Mouse (Mus musculus): Measurements from ENCODE around the gene Tm4sf1. TPM values are rescaled to one million over a fixed set of nuclear protein-coding genes. Genes with fewer than 3 reads are reported as not detected.

The Tm4sf1 gene
- 28.0 and 30.8 TPM in 2 replicates for polyA plus RNA-seq (2012; rRNA removed)

DNA sequence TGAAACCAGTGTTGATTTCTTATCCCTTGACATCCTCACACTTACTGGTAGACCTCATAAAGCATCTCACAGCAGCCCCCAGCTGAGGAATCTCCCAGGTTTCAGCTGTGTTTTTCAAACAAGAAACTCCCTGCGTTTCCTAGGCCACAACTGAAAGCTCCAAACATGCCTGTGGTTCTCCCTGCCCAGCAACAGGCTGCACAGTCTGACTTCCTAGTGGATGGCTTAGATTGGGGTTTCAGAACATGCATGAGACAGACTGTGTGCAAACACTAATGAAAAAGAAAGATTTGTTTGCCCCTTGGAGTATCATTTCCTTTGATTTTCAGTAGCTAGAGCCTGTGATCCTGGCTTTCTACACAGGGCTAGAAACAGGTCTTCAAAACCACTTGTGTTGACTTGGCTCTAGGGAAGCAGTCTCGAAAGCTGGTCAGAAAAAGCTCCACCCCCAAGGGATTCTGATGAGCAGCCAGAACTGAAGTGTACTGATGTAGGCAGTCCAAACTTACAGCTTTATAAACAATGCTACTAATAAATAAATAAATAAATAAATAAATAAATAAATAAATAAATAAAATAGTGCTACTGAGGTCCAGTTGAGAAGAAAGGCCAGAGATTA is at the start of gene Tm4sf1:
TSS of gene Tm4sf1 (minus strand) at position 68 of the 619 bp plus-strand sequence.
- no peak for TF ChIP-seq POLR2A (IDR thresholded peaks at IDR 0.05; ENCODE audit: borderline replicate concordance, insufficient read depth, low read length)
- no peak for TF ChIP-seq CTCF (IDR thresholded peaks at IDR 0.05; ENCODE audit: borderline replicate concordance, insufficient read depth, low read depth, low read length)
- 25% methylated on average over 2 of the region's 2 CpGs for WGBS
- Histone ChIP-seq H3K27me3 (ENCODE audit: control insufficient read depth, insufficient read depth, low read length) (no peaks in the 10 kb centered on the region), H3K4me1 (ENCODE audit: control insufficient read depth, insufficient read depth, low read length) (no peaks in the 10 kb centered on the region), H3K4me3 (replicated peaks; ENCODE audit: insufficient read depth, low read depth, low read length) (no peak within 1 kb of the TSS), H3K27ac (ENCODE audit: insufficient read depth, low read length) (no peak within 1 kb of the TSS)
- DNase-seq = no peak

GRCm38 (mm10) chr3:57344811-57345210 is 43.0 kb upstream of the Tm4sf1 start:
- Histone ChIP-seq H3K4me1 (ENCODE audit: control insufficient read depth, insufficient read depth, low read length) (no peaks in the 10 kb centered on the region), H3K27me3 (ENCODE audit: control insufficient read depth, insufficient read depth, low read length) (no peaks in the 10 kb centered on the region), H3K4me3 (replicated peaks; ENCODE audit: insufficient read depth, low read depth, low read length) (no peak overlapping the region), H3K27ac (ENCODE audit: insufficient read depth, low read length) (no peak overlapping the region)
- no peak for TF ChIP-seq POLR2A (IDR thresholded peaks at IDR 0.05; ENCODE audit: borderline replicate concordance, insufficient read depth, low read length)
- TF ChIP-seq CTCF (IDR thresholded peaks at IDR 0.05; ENCODE audit: borderline replicate concordance, insufficient read depth, low read depth, low read length) = no peak
- no peak for DNase-seq
- 78% methylated on average over 5 of the region's 5 CpGs for WGBS

DNA sequence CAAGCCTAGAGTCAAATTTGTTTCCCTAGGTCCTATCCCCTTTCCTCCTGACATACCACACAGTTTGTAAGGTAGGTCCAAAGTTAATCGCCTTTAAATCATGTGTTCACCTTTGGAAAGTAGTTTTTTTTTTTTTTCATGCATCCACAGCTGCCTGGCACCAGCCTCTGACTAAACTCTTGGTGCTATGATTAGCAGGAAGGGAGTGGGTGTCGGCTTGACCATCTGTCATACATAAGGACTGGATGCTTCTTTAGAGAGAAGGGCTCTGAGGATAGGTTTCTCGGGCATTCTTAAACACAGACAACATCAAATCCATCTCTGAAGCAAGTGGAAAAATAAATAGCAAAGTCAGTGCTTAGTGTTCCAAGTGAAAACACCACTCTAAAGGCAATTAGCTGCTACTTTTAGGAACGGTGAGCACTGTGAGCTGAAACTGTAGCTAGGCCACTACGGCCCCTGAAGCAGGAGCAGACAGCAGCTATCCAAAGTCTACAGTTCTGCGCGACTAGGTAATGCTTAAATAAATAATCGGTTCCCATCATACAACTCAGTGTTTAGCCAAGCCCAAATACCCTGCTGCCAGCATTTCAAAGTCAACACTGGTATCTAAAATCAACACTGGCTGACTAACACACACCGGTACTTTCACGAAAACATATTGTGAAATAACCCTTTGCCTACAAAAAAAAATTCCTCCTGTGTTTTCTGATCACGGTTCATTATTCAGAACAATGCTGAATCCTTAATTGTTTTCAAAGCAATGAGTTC is 42.2 kb upstream of the Tm4sf1 start:
- WGBS = 67% methylated on average over 11 of the region's 11 CpGs
- no peaks in the 10 kb centered on the region for H3K27me3 ChIP-seq (ENCODE audit: control insufficient read depth, insufficient read depth, low read length)
- no peak overlapping the region for H3K27ac ChIP-seq (ENCODE audit: insufficient read depth, low read length)
- no peaks in the 10 kb centered on the region for H3K4me1 ChIP-seq (ENCODE audit: control insufficient read depth, insufficient read depth, low read length)
- DNase-seq = no peak
- TF ChIP-seq CTCF (IDR thresholded peaks at IDR 0.05; ENCODE audit: borderline replicate concordance, insufficient read depth, low read depth, low read length) (no peak), POLR2A (IDR thresholded peaks at IDR 0.05; ENCODE audit: borderline replicate concordance, insufficient read depth, low read length) (no peak)
- no peak overlapping the region for H3K4me3 ChIP-seq (replicated peaks; ENCODE audit: insufficient read depth, low read depth, low read length)

- Histone ChIP-seq H3K4me3 (replicated peaks; ENCODE audit: insufficient read depth, low read depth, low read length) (no peak overlapping the region), H3K4me1 (ENCODE audit: control insufficient read depth, insufficient read depth, low read length) (no peaks in the 10 kb centered on the region), H3K27me3 (ENCODE audit: control insufficient read depth, insufficient read depth, low read length) (no peaks in the 10 kb centered on the region), H3K27ac (ENCODE audit: insufficient read depth, low read length) (no peak overlapping the region)
- TF ChIP-seq CTCF (IDR thresholded peaks at IDR 0.05; ENCODE audit: borderline replicate concordance, insufficient read depth, low read depth, low read length) = no peak
- no peak for TF ChIP-seq POLR2A (IDR thresholded peaks at IDR 0.05; ENCODE audit: borderline replicate concordance, insufficient read depth, low read length)
- no peak for DNase-seq
- WGBS = 91% methylated on average over 4 of the region's 4 CpGs
These were observed 41.2 kb upstream of the Tm4sf1 start for GRCm38 (mm10) chr3:57342976-57343375.

DNA sequence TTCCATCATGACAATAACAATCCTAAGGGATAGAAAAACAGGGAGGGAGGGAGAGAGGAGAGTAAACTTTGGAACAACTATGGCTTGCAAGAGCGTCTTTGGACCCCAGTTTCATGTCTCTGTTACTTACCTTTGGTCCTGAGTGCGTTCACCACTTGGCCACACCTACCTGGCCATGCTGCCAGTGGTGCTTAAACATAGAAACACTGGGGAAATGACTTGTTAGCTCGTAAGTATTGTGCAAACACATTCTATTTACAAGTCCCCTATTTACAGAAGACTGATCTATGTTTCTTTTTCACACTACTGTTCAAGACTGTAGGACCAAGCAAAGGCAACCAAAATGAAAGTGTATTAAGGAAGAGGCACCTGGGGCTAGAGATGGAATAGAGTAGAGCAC is 39.5 kb upstream of the Tm4sf1 start:
- WGBS = 72% methylated on average over 3 of the region's 3 CpGs
- Histone ChIP-seq H3K4me3 (replicated peaks; ENCODE audit: insufficient read depth, low read depth, low read length) (no peak overlapping the region), H3K27ac (ENCODE audit: insufficient read depth, low read length) (no peak overlapping the region), H3K27me3 (ENCODE audit: control insufficient read depth, insufficient read depth, low read length) (no peaks in the 10 kb centered on the region), H3K4me1 (ENCODE audit: control insufficient read depth, insufficient read depth, low read length) (no peaks in the 10 kb centered on the region)
- no peak for DNase-seq
- TF ChIP-seq CTCF (IDR thresholded peaks at IDR 0.05; ENCODE audit: borderline replicate concordance, insufficient read depth, low read depth, low read length) (no peak), POLR2A (IDR thresholded peaks at IDR 0.05; ENCODE audit: borderline replicate concordance, insufficient read depth, low read length) (no peak)

DNA sequence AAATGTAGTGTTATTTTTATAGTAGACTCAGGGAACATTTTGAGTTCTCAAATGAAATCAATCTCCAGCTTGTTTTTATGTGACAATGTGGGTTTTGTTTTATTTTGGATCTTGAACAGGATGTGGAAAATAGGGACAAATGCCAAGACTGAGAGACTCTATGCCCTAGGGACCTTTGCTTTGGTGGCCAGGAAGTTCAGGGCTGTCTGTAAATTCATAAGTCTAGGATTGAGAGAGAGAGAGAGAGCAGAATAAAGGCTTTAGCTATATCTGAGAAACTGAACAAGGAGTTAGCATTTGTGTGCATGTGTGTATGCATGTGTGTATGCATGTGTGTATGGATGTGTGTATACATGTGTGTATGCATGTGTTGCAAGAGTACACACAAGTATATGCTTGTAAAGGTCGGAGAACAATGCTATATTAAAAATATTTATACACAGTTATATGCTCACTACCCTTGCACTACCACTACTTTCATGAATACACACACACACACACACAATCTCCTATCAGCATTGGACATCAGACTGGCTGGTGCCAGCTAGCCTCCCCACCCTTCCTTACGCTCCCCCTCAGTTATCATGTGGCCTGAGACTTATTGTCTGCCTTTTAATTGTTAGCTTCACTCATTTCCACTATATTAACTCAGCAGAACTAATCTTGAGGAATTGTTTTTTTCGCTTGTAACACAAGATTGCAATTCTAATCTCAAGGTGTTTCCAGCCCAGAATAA is 33.5 kb upstream of the Tm4sf1 start:
- H3K27me3 ChIP-seq (ENCODE audit: control insufficient read depth, insufficient read depth, low read length) = no peaks in the 10 kb centered on the region
- no peaks in the 10 kb centered on the region for H3K4me1 ChIP-seq (ENCODE audit: control insufficient read depth, insufficient read depth, low read length)
- no peak overlapping the region for H3K27ac ChIP-seq (ENCODE audit: insufficient read depth, low read length)
- no peak for DNase-seq
- TF ChIP-seq CTCF (IDR thresholded peaks at IDR 0.05; ENCODE audit: borderline replicate concordance, insufficient read depth, low read depth, low read length) (no peak), POLR2A (IDR thresholded peaks at IDR 0.05; ENCODE audit: borderline replicate concordance, insufficient read depth, low read length) (no peak)
- WGBS = 84% methylated on average over 3 of the region's 3 CpGs
- H3K4me3 ChIP-seq (replicated peaks; ENCODE audit: insufficient read depth, low read depth, low read length) = no peak overlapping the region

DNA sequence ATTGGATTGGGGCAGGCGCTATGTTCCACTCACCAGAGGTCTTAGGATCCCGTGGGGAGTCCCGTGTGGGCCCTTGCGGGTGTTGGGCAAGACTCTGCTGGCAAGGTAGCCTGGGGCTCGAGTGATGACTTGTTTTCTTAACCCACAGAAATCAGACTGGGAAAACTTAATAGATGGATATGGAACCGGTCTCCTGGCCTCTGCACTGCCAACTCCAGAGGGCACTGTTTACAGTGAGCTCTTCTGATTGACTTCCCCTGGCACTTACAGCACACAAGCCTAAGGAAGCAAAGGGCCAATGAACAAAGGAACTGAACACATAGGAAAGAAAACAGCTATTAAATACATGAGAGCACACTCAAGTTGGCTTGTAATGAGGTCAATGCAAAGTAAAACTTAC is 26.2 kb upstream of the Tm4sf1 start:
- WGBS = 86% methylated on average over 5 of the region's 6 CpGs
- TF ChIP-seq CTCF (IDR thresholded peaks at IDR 0.05; ENCODE audit: borderline replicate concordance, insufficient read depth, low read depth, low read length) (no peak), POLR2A (IDR thresholded peaks at IDR 0.05; ENCODE audit: borderline replicate concordance, insufficient read depth, low read length) (no peak)
- Histone ChIP-seq H3K4me1 (ENCODE audit: control insufficient read depth, insufficient read depth, low read length) (no peaks in the 10 kb centered on the region), H3K27me3 (ENCODE audit: control insufficient read depth, insufficient read depth, low read length) (no peaks in the 10 kb centered on the region), H3K4me3 (replicated peaks; ENCODE audit: insufficient read depth, low read depth, low read length) (no peak overlapping the region), H3K27ac (ENCODE audit: insufficient read depth, low read length) (no peak overlapping the region)
- DNase-seq = no peak

All from cerebellum, adult 2 months (tissue).